23 mouse cellular contexts compared by ENCODE assay signal in the genomic region with DNA sequence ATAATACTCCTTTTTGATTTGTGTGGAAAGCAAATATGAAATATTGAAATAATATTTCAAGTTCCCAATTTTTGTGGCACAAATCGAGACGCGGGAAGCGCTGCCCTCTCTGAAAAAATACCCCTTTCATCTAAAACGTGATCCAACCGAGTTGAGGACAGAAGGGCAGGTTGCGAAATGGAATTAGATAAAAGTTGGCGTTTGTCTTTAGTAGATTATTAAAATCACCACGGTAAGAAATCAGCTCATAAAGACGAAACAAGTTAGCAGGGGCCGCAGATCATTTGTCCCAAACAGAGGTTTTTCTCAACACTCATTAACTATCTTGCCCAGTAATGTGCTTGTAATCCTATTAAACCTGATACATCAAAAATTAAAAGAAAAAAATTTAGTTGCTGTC.
"Had no signal": no experiment of that assay in that cellular context is flagged by ENCODE, and none has a peak within 500 bp of the region (broad histone marks: within the 10 kb centered on the region; RNA-seq: fewer than 3 reads in every experiment).

No protein-coding gene starts in this region.

- H3K4me1 ChIP-seq: heart, embryonic 13.5 days; heart, embryonic 15.5 days; hindbrain, embryonic 12.5 days; hindbrain, embryonic 15.5 days; liver, embryonic 13.5 days had no signal

- H3K9ac ChIP-seq: forebrain, postnatal 0 days; heart, embryonic 13.5 days; heart, embryonic 15.5 days; hindbrain, embryonic 12.5 days; hindbrain, embryonic 15.5 days; kidney, embryonic 15.5 days; limb, embryonic 12.5 days; limb, embryonic 15.5 days; liver, embryonic 13.5 days had no signal

- H3K27me3 ChIP-seq: heart, embryonic 13.5 days; heart, embryonic 15.5 days; hindbrain, embryonic 12.5 days; hindbrain, embryonic 15.5 days; kidney, embryonic 15.5 days; limb, embryonic 12.5 days; limb, embryonic 15.5 days; liver, embryonic 13.5 days had no signal

- DNase-seq: gastrocnemius, postnatal 14 days; gastrocnemius, postnatal 36 days; heart, adult 11 months; heart, adult 2 months; heart, postnatal 14 days; heart, postnatal 36 days; layer of hippocampus, adult 9-11 months; layer of hippocampus, postnatal 36 days; left cerebral cortex, postnatal 4 days; liver, embryonic 13.5 days had no signal

- H3K36me3 ChIP-seq: heart, embryonic 13.5 days; heart, embryonic 15.5 days; hindbrain, embryonic 12.5 days; hindbrain, embryonic 15.5 days; kidney, embryonic 15.5 days; limb, embryonic 12.5 days; limb, embryonic 15.5 days; liver, embryonic 13.5 days had no signal

- ATAC-seq: intestine, embryonic 16.5 days had no signal

- H3K9me3 ChIP-seq: heart, embryonic 13.5 days; heart, embryonic 15.5 days; hindbrain, embryonic 12.5 days; hindbrain, embryonic 15.5 days; kidney, embryonic 15.5 days; limb, embryonic 12.5 days; limb, embryonic 15.5 days; liver, embryonic 13.5 days had no signal

- H3K4me3 ChIP-seq: heart, adult 2 months; heart, embryonic 13.5 days; heart, embryonic 15.5 days; hindbrain, embryonic 12.5 days; hindbrain, embryonic 15.5 days; kidney, embryonic 15.5 days; limb, embryonic 12.5 days; limb, embryonic 15.5 days; liver, embryonic 13.5 days had no signal

- H3K27ac ChIP-seq: heart, adult 2 months; heart, embryonic 13.5 days; heart, embryonic 15.5 days; hindbrain, embryonic 12.5 days; hindbrain, embryonic 15.5 days; hindbrain, postnatal 0 days; kidney, embryonic 15.5 days; kidney, postnatal 0 days; limb, embryonic 12.5 days; limb, embryonic 15.5 days; liver, embryonic 13.5 days had no signal

- H3K4me2 ChIP-seq: heart, embryonic 11.5 days; heart, embryonic 13.5 days; heart, embryonic 15.5 days; hindbrain, embryonic 12.5 days; hindbrain, embryonic 15.5 days; kidney, embryonic 15.5 days; limb, embryonic 12.5 days; limb, embryonic 15.5 days; liver, embryonic 11.5 days; liver, embryonic 13.5 days had no signal
